Mouse (Mus musculus) forebrain, embryonic 15.5 days (tissue): ENCODE data around the gene Rnf126. TPM values are rescaled to one million over a fixed set of nuclear protein-coding genes. Genes with fewer than 3 reads are reported as not detected.
A peak's percentile ranks its signal among the peaks of the same experiment; 100 is the strongest.
"Not testable (repeated sequence)": the region's sequence is repeated elsewhere in the genome, so short reads cannot be mapped to it uniquely, and the experiment has no call there.

Source experiments
- ATAC-seq: fragments of 200-750 bp; cut with Nextera tagmentation; replicated peaks from 2 replicates; pipeline ENCODE4 v1.8.0; 2017; ENCODE audit warnings: mild to moderate bottlenecking, moderate TSS enrichment, moderate library complexity
- H3K27ac ChIP-seq: fragments of 300-500 bp; sonication (generic); replicated peaks from 2 replicates; pipeline ENCODE4 v1.5.1; 2015; ENCODE audit warnings: mild to moderate bottlenecking, inconsistent platforms
- H3K27me3 ChIP-seq: fragments of 300-500 bp; sonication (generic); 2 replicates; pipeline ENCODE4 v1.6.1; 2015; ENCODE audit warnings: inconsistent platforms
- H3K36me3 ChIP-seq: fragments of 300-500 bp; sonication (generic); 2 replicates; pipeline ENCODE4 v1.6.1; 2015; ENCODE audit warnings: mild to moderate bottlenecking, inconsistent platforms
- H3K4me1 ChIP-seq: fragments of 300-500 bp; sonication (generic); 2 replicates; pipeline ENCODE4 v1.6.1; 2015; ENCODE audit warnings: inconsistent platforms
- H3K4me2 ChIP-seq: fragments of 300-500 bp; sonication (generic); replicated peaks from 2 replicates; pipeline ENCODE4 v1.6.1; 2015; ENCODE audit warnings: mild to moderate bottlenecking, inconsistent platforms
- H3K4me3 ChIP-seq: fragments of 300-500 bp; sonication (generic); 2 replicates; pipeline ENCODE4 v1.5.1; 2015; ENCODE audit warnings: mild to moderate bottlenecking, inconsistent platforms
- H3K9ac ChIP-seq: fragments of 300-500 bp; sonication (generic); replicated peaks from 2 replicates; pipeline ENCODE4 v1.6.1; 2015; ENCODE audit warnings: mild to moderate bottlenecking, inconsistent platforms
- H3K9me3 ChIP-seq: fragments of 300-500 bp; sonication (generic); 2 replicates; pipeline ENCODE4 v1.6.1; 2016; ENCODE audit warnings: inconsistent platforms
- WGBS: fragments of 180-500 bp; shearing (Covaris S2); methylation state at CpG from one replicate; pipeline ENCODE4 v1.1.7; 2015; ENCODE audit warnings: mixed read lengths; 5-methylcytosine and 5-hydroxymethylcytosine counted together
- polyA plus RNA-seq: library from polyadenylated mRNA; unstranded; fragments of >200 nt; fragmentation: Nextera tagmentation; extraction: Ambion mirVana; gene quantifications from 2 replicates; pipeline ENCODE4 v1.2.1, GENCODE M21; 2015

The Rnf126 gene
- polyA plus RNA-seq, 1 experiment from 2014 or later = 94.9 TPM

- 91% methylated on average over 1 of the region's 1 CpGs for WGBS
- not testable (repeated sequence) for H3K9ac ChIP-seq, H3K27me3 ChIP-seq, ATAC-seq, H3K27ac ChIP-seq, H3K4me3 ChIP-seq, H3K9me3 ChIP-seq, H3K4me2 ChIP-seq
- H3K36me3 ChIP-seq = peaks cover 52% of the 10 kb centered on the region
- H3K4me1 ChIP-seq = peaks cover 21% of the 10 kb centered on the region
Measured at GRCm38 (mm10) chr10:79759675-79760074, 7.1 kb downstream of the Rnf126 start.

GRCm38 (mm10) chr10:79756660-79757059, 10.1 kb downstream of the Rnf126 start:
- 89% methylated on average over 24 of the region's 24 CpGs for WGBS
- Histone ChIP-seq H3K9ac (no peak overlapping the region), H3K4me1 (peaks cover 9% of the 10 kb centered on the region; the same call in 1 of the 2 replicates), H3K4me2 (no peak overlapping the region), H3K36me3 (peaks cover 45% of the 10 kb centered on the region), H3K27me3 (no peaks in the 10 kb centered on the region), H3K27ac (no peak overlapping the region), H3K4me3 (no peak overlapping the region), H3K9me3 (no peaks in the 10 kb centered on the region)
- no peak for ATAC-seq

GRCm38 (mm10) chr10:79755854-79756253, 10.9 kb downstream of the Rnf126 start:
- H3K36me3 ChIP-seq = peaks cover 37% of the 10 kb centered on the region
- no peak overlapping the region for H3K27ac ChIP-seq
- no peak overlapping the region for H3K4me2 ChIP-seq
- H3K27me3 ChIP-seq = no peaks in the 10 kb centered on the region
- no peaks in the 10 kb centered on the region for H3K9me3 ChIP-seq
- H3K4me1 ChIP-seq = peaks cover 9% of the 10 kb centered on the region; the same call in 1 of the 2 replicates
- WGBS = 81% methylated on average over 3 of the region's 3 CpGs
- H3K9ac ChIP-seq = no peak overlapping the region
- no peak for ATAC-seq
- H3K4me3 ChIP-seq = no peak overlapping the region

- WGBS = under 1% methylated on average over 36 of the region's 36 CpGs
- peak; percentile 74 for ATAC-seq
- Histone ChIP-seq H3K27me3 (no peaks in the 10 kb centered on the region), H3K36me3 (peaks cover 32% of the 10 kb centered on the region), H3K4me3 (peak within 1 kb of the TSS; percentile 41), H3K4me2 (peak within 1 kb of the TSS; percentile 74), H3K4me1 (peaks cover 9% of the 10 kb centered on the region; the same call in 1 of the 2 replicates), H3K9me3 (no peaks in the 10 kb centered on the region), H3K9ac (peak within 1 kb of the TSS; percentile 36; the same call in 1 of the 2 replicates), H3K27ac (no peak within 1 kb of the TSS)
Measured at GRCm38 (mm10) chr10:79754856-79755516, 11.8 kb downstream of the Rnf126 start, which contains the start of gene Fgf22. Gene Fgf22, plus strand, starts transcription at chr10:79755076.

- H3K4me1 ChIP-seq = peaks cover 12% of the 10 kb centered on the region
- peaks cover 9% of the 10 kb centered on the region for H3K36me3 ChIP-seq
- no peak overlapping the region for H3K27ac ChIP-seq
- no peaks in the 10 kb centered on the region for H3K27me3 ChIP-seq
- no peaks in the 10 kb centered on the region for H3K9me3 ChIP-seq
- WGBS = 75% methylated on average over 6 of the region's 6 CpGs
- no peak overlapping the region for H3K9ac ChIP-seq
- no peak overlapping the region for H3K4me2 ChIP-seq
- no peak overlapping the region for H3K4me3 ChIP-seq
- no peak for ATAC-seq
Measured at GRCm38 (mm10) chr10:79748496-79748895, 18.3 kb downstream of the Rnf126 start.

GRCm38 (mm10) chr10:79746774-79747151, 20.0 kb downstream of the Rnf126 start:
- Histone ChIP-seq H3K9me3 (no peaks in the 10 kb centered on the region), H3K4me2 (peak overlapping the region; percentile 41), H3K27me3 (no peaks in the 10 kb centered on the region), H3K4me1 (peaks cover 12% of the 10 kb centered on the region), H3K9ac (no peak overlapping the region), H3K4me3 (peak overlapping the region; percentile 57), H3K27ac (peak overlapping the region; percentile 47; the same call in 1 of the 2 replicates), H3K36me3 (peaks cover 22% of the 10 kb centered on the region)
- WGBS = 25% methylated on average over 6 of the region's 6 CpGs
- peak; percentile 71 for ATAC-seq

- ATAC-seq = peak; percentile 98
- Histone ChIP-seq H3K4me1 (peaks cover 12% of the 10 kb centered on the region), H3K36me3 (peaks cover 28% of the 10 kb centered on the region), H3K9ac (peak within 1 kb of the TSS; percentile 56), H3K4me3 (peak within 1 kb of the TSS; percentile 57), H3K27me3 (no peaks in the 10 kb centered on the region), H3K27ac (peak within 1 kb of the TSS; percentile 47; the same call in 1 of the 2 replicates), H3K9me3 (no peaks in the 10 kb centered on the region), H3K4me2 (peak within 1 kb of the TSS; percentile 58)
- WGBS = 3% methylated on average over 38 of the region's 38 CpGs
Measured at GRCm38 (mm10) chr10:79745898-79746773, 20.6 kb downstream of the Rnf126 start, which contains the start of gene Polrmt. Gene Polrmt, minus strand, starts transcription at chr10:79746581.

- no peaks in the 10 kb centered on the region for H3K9me3 ChIP-seq
- H3K4me1 ChIP-seq = peaks cover 12% of the 10 kb centered on the region
- H3K4me2 ChIP-seq = peak overlapping the region; percentile 58
- peaks cover 36% of the 10 kb centered on the region for H3K36me3 ChIP-seq
- WGBS = 83% methylated on average over 3 of the region's 3 CpGs
- H3K9ac ChIP-seq = peak overlapping the region; percentile 56; the same call in 1 of the 2 replicates
- ATAC-seq = no peak
- H3K27me3 ChIP-seq = no peaks in the 10 kb centered on the region
- H3K27ac ChIP-seq = no peak overlapping the region
- H3K4me3 ChIP-seq = peak overlapping the region; percentile 57
Measured at GRCm38 (mm10) chr10:79745411-79745810, 21.3 kb downstream of the Rnf126 start.

GRCm38 (mm10) chr10:79743650-79744365, 22.9 kb downstream of the Rnf126 start:
- ATAC-seq = no peak
- H3K4me1 ChIP-seq = peaks cover 12% of the 10 kb centered on the region
- H3K9me3 ChIP-seq = peaks cover 4% of the 10 kb centered on the region; the same call in 1 of the 2 replicates
- no peak overlapping the region for H3K4me2 ChIP-seq
- H3K27me3 ChIP-seq = no peaks in the 10 kb centered on the region
- H3K27ac ChIP-seq = no peak overlapping the region
- 93% methylated on average over 15 of the region's 15 CpGs for WGBS
- no peak overlapping the region for H3K9ac ChIP-seq
- H3K36me3 ChIP-seq = peaks cover 52% of the 10 kb centered on the region
- H3K4me3 ChIP-seq = no peak overlapping the region

- Histone ChIP-seq H3K4me1 (peaks cover 12% of the 10 kb centered on the region), H3K4me2 (no peak overlapping the region), H3K9ac (no peak overlapping the region), H3K9me3 (peaks cover 7% of the 10 kb centered on the region), H3K27me3 (no peaks in the 10 kb centered on the region), H3K4me3 (no peak overlapping the region), H3K36me3 (peaks cover 58% of the 10 kb centered on the region), H3K27ac (no peak overlapping the region)
- ATAC-seq = no peak
- WGBS = 92% methylated on average over 11 of the region's 11 CpGs
Measured at GRCm38 (mm10) chr10:79743161-79743560, 23.6 kb downstream of the Rnf126 start.

- no peak for ATAC-seq
- H3K9me3 ChIP-seq = peaks cover 8% of the 10 kb centered on the region
- no peak overlapping the region for H3K27ac ChIP-seq
- WGBS = 60% methylated on average over 11 of the region's 11 CpGs
- H3K27me3 ChIP-seq = no peaks in the 10 kb centered on the region
- no peak overlapping the region for H3K4me3 ChIP-seq
- no peak overlapping the region for H3K4me2 ChIP-seq
- peaks cover 80% of the 10 kb centered on the region for H3K36me3 ChIP-seq
- H3K4me1 ChIP-seq = peaks cover 6% of the 10 kb centered on the region
- H3K9ac ChIP-seq = no peak overlapping the region
Measured at GRCm38 (mm10) chr10:79740863-79741262, 25.9 kb downstream of the Rnf126 start.
